Mouse (Mus musculus): Measurements from ENCODE around the gene Mdc1. TPM values are rescaled to one million over a fixed set of nuclear protein-coding genes. Genes with fewer than 3 reads are reported as not detected.

The Mdc1 gene
- polyA plus RNA-seq, 1 experiment, result 22.5 TPM

- TF ChIP-seq GATA1 (IDR thresholded peaks at IDR 0.05; ENCODE audit: low read length), result no peak
These were observed 38.1 kb downstream of the Mdc1 start, which contains the start of gene Dhx16 for GRCm38 (mm10) chr17:35879245-35880057. Dhx16 (plus strand) TSS chr17:35879819.

GRCm38 (mm10) chr17:35882924-35883323, 41.6 kb downstream of the Mdc1 start:
- TF ChIP-seq GATA1 (IDR thresholded peaks at IDR 0.05; ENCODE audit: low read length), result no peak

GRCm38 (mm10) chr17:35883777-35884176, 42.5 kb downstream of the Mdc1 start:
- no peak for TF ChIP-seq GATA1 (IDR thresholded peaks at IDR 0.05; ENCODE audit: low read length)

GRCm38 (mm10) chr17:35887725-35888124, 46.4 kb downstream of the Mdc1 start:
- TF ChIP-seq GATA1 (IDR thresholded peaks at IDR 0.05; ENCODE audit: low read length), result no peak

GRCm38 (mm10) chr17:35896781-35897643, 55.7 kb downstream of the Mdc1 start, which contains the start of gene 2310061I04Rik:
2310061I04Rik (minus strand) TSS chr17:35897431.
- no peak for TF ChIP-seq GATA1 (IDR thresholded peaks at IDR 0.05; ENCODE audit: low read length)

GRCm38 (mm10) chr17:35897644-35898573, 56.6 kb downstream of the Mdc1 start:
- no peak for TF ChIP-seq GATA1 (IDR thresholded peaks at IDR 0.05; ENCODE audit: low read length)

GRCm38 (mm10) chr17:35900636-35901035, 59.3 kb downstream of the Mdc1 start:
- TF ChIP-seq GATA1 (IDR thresholded peaks at IDR 0.05; ENCODE audit: low read length), result no peak

- TF ChIP-seq GATA1 (IDR thresholded peaks at IDR 0.05; ENCODE audit: low read length), result no peak
These were observed 62.2 kb downstream of the Mdc1 start for GRCm38 (mm10) chr17:35903343-35903991.

GRCm38 (mm10) chr17:35903992-35904355, 62.7 kb downstream of the Mdc1 start:
- TF ChIP-seq GATA1 (IDR thresholded peaks at IDR 0.05; ENCODE audit: low read length), result no peak

- no peak for TF ChIP-seq GATA1 (IDR thresholded peaks at IDR 0.05; ENCODE audit: low read length)
These were observed 64.3 kb downstream of the Mdc1 start for GRCm38 (mm10) chr17:35905587-35905986.

- TF ChIP-seq GATA1 (IDR thresholded peaks at IDR 0.05; ENCODE audit: low read length), result no peak
These were observed 66.3 kb downstream of the Mdc1 start for GRCm38 (mm10) chr17:35907609-35908008.

Other genes with a start within 250 kb of the Mdc1 start
- gene Sfta2, start 240.0 kb upstream of the Mdc1 start, polyA plus RNA-seq (2012), result not detected in 2 replicates
- not detected in 2 replicates for gene Gm9573, start 214.9 kb upstream of the Mdc1 start, polyA plus RNA-seq (2012)
- gene Mucl3, start 197.8 kb upstream of the Mdc1 start, polyA plus RNA-seq (2012), result not detected in 2 replicates
- gene Vars2, start 173.9 kb upstream of the Mdc1 start, polyA plus RNA-seq (2012), result 100 and 135 TPM in 2 replicates
- 20.1 and 28.1 TPM in 2 replicates for gene Gtf2h4, start 167.8 kb upstream of the Mdc1 start, polyA plus RNA-seq (2012)
- gene Ddr1, start 136.9 kb upstream of the Mdc1 start, polyA plus RNA-seq (2012), result 0.02 and 0.03 TPM in 2 replicates
- 33.3 and 33.4 TPM in 2 replicates for gene Ier3, start 19.8 kb upstream of the Mdc1 start, polyA plus RNA-seq (2012)
- 85.3 and 87.0 TPM in 2 replicates for gene Flot1, start 18.3 kb upstream of the Mdc1 start, polyA plus RNA-seq (2012)
- 178 and 400 TPM in 2 replicates for gene Tubb5, start 3.2 kb upstream of the Mdc1 start, polyA plus RNA-seq (2012)
- 13.8 and 21.9 TPM in 2 replicates for gene Nrm, start 19.8 kb downstream of the Mdc1 start, polyA plus RNA-seq (2012)
- gene Ppp1r18, start 24.1 kb downstream of the Mdc1 start, polyA plus RNA-seq (2012), result 36.5 and 37.7 TPM in 2 replicates
- 65.8 and 80.6 TPM in 2 replicates for gene Dhx16, start 38.3 kb downstream of the Mdc1 start, polyA plus RNA-seq (2012)
- gene 2310061I04Rik, start 55.9 kb downstream of the Mdc1 start, polyA plus RNA-seq (2012), result 197 and 224 TPM in 2 replicates
- gene Atat1, start 68.6 kb downstream of the Mdc1 start, polyA plus RNA-seq (2012), result 13.6 and 20.0 TPM in 2 replicates
- gene Mrps18b, start 74.9 kb downstream of the Mdc1 start, polyA plus RNA-seq (2012), result 6.5 and 7.3 TPM in 2 replicates
- 47.9 and 54.1 TPM in 2 replicates for gene Ppp1r10, start 74.9 kb downstream of the Mdc1 start, polyA plus RNA-seq (2012)
- 160 and 207 TPM in 2 replicates for gene Abcf1, start 128.2 kb downstream of the Mdc1 start, polyA plus RNA-seq (2012)
- gene Gnl1, start 138.3 kb downstream of the Mdc1 start, polyA plus RNA-seq (2012), result 117 and 120 TPM in 2 replicates
- gene Prr3, start 138.7 kb downstream of the Mdc1 start, polyA plus RNA-seq (2012), result 37.1 and 43.4 TPM in 2 replicates
- 0.12 and 0.15 TPM in 2 replicates for gene H2-T24, start 179.0 kb downstream of the Mdc1 start, polyA plus RNA-seq (2012)
- 4.8 and 5.6 TPM in 2 replicates for gene H2-T23, start 191.3 kb downstream of the Mdc1 start, polyA plus RNA-seq (2012)
- gene H2-T22, start 201.2 kb downstream of the Mdc1 start, polyA plus RNA-seq (2012), result 4.0 and 6.0 TPM in 2 replicates
- gene Gm6034, start 201.4 kb downstream of the Mdc1 start, polyA plus RNA-seq (2012), result not detected in 2 replicates
- not detected in 2 replicates for gene Gm11127, start 216.9 kb downstream of the Mdc1 start, polyA plus RNA-seq (2012)